Mouse (Mus musculus) midbrain, embryonic 14.5 days (tissue): ENCODE measurements at regions not wholly inside any gene's neighbourhood (a gene's known extent, or its start where the extent isn't known, plus 50 kb on each side); places are given as distances from the start of the nearest gene placed in this dataset.

ENCODE experiments used
- ATAC-seq: fragments of 200-750 bp; cut with Nextera tagmentation; 2 replicates; pipeline ENCODE4 v1.8.0; 2017; ENCODE audit warnings: moderate number of reproducible peaks, moderate library complexity; ENCODE audit not compliant: low FRiP score, low TSS enrichment
- DNase-seq: peaks from one replicate; pipeline ENCODE4 v3.0.0-alpha.2; 2015
- H3K27ac ChIP-seq: fragments of 300-500 bp; sonication (generic); replicated peaks from 2 replicates; pipeline ENCODE4 v1.5.1; 2014; ENCODE audit warnings: mild to moderate bottlenecking, low read depth, low read length, moderate library complexity
- H3K27me3 ChIP-seq: fragments of 300-500 bp; sonication (generic); 2 replicates; pipeline ENCODE4 v1.6.1; 2014; ENCODE audit warnings: low read length, control low read depth, mixed read lengths; ENCODE audit not compliant: control insufficient read depth, insufficient read depth
- H3K36me3 ChIP-seq: fragments of 300-500 bp; sonication (generic); 2 replicates; pipeline ENCODE4 v1.6.1; 2014; ENCODE audit warnings: low read length, control low read depth; ENCODE audit not compliant: control insufficient read depth, insufficient read depth
- H3K4me1 ChIP-seq: fragments of 300-500 bp; sonication (generic); 2 replicates; pipeline ENCODE4 v1.6.1; 2014; ENCODE audit warnings: mild to moderate bottlenecking, antibody characterized with exemption, low read length, control low read depth; ENCODE audit not compliant: control insufficient read depth, insufficient read depth
- H3K4me2 ChIP-seq: fragments of 300-500 bp; sonication (generic); 2 replicates; pipeline ENCODE4 v1.6.1; 2014; ENCODE audit warnings: mild to moderate bottlenecking, low read length, moderate library complexity
- H3K4me3 ChIP-seq: fragments of 300-500 bp; sonication (generic); replicated peaks from 2 replicates; pipeline ENCODE4 v1.5.1; 2014; ENCODE audit warnings: low read depth, low read length
- H3K9ac ChIP-seq: fragments of 300-500 bp; sonication (generic); replicated peaks from 2 replicates; pipeline ENCODE4 v1.6.1; 2014; ENCODE audit warnings: mild to moderate bottlenecking, low read length, moderate library complexity
- H3K9me3 ChIP-seq: fragments of 300-500 bp; sonication (generic); 2 replicates; pipeline ENCODE4 v1.6.1; 2016; ENCODE audit warnings: low read length, control low read depth, mixed read lengths; ENCODE audit not compliant: control insufficient read depth
- WGBS: fragments of 180-500 bp; shearing (Covaris S2); extraction: QIAGEN DNeasy Blood & Tissue Kit; methylation state at CpG from one replicate; pipeline ENCODE4 v1.1.7; 2014; 5-methylcytosine and 5-hydroxymethylcytosine counted together

DNA sequence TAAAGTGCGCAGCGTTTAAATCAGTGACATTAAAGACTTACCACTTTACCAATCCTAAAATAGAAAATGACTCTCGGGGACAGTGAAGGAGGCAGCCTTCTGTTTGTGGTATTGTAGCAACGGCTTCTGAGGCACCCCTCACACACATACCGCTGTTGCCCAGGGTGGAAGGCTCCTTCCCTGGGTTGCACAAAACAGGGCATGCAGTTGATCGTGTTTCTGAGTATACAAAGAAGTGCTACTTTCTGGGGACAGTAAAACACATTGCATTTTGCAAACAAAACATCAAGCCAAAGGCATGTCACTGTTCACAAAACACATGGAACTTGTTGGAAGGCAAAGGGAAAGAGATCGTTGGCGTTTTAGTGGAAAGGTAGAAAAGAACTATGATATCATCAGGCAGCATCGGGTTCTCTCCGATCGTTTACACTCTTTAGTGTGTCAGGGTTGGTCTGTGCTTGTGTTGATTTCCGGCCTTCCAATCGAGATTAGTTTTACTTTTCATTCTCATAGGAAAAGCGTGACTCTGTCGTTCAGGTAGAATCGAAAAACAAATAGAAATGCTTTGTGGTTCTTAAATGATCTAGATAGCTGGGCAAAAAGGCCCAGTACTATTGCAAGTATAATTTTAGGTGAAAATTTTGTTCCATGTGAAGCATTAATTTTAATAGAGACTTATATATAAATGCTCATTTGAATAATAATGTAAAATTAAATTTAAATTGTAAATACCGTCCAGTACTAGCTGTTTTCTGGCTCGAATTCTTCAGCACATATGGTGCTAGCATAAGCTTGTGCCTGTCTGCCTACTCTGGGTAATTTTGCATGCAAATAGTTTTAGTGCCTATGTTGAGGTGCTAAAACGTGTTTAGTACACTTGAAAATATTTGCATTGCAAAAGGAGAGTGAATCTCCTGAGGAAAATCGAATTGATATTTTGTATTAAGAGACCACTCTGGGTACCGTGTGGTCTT lies 123.1 kb upstream of the Mpdz start:
- Histone ChIP-seq H3K4me2 (no peak overlapping the region), H3K4me3 (no peak overlapping the region), H3K27me3 (no peaks in the 10 kb centered on the region), H3K4me1 (peaks cover 22% of the 10 kb centered on the region), H3K36me3 (no peaks in the 10 kb centered on the region), H3K9me3 (no peaks in the 10 kb centered on the region), H3K27ac (0 out of 2 replicates have a peak overlapping the region, but pooled peaks have one; percentile 2), H3K9ac (no peak overlapping the region)
- no peak for ATAC-seq
- 77% methylated on average over 21 of the region's 21 CpGs for WGBS
- DNase-seq = no peak

DNA sequence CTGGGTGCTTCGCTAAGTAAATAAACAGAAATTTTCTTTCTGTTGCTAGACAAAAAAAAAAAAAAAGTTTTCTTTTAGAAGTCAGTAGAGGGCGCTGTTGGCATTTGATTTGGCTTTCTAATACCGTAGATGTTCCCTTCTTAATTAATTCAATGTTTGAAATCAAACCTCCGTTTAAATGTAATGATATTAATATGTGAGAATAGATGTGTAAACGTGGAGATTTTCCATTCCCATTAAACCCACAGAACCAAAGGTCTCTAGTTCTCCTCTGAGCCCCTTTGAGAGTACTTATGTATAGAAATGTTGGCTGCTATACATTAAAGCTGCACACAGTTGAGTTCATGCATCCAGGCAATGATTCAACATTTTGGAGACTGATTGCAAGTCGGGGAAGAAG lies 121.8 kb upstream of the Mpdz start:
- peaks cover 22% of the 10 kb centered on the region for H3K4me1 ChIP-seq
- H3K27ac ChIP-seq = no peak overlapping the region
- no peak overlapping the region for H3K4me3 ChIP-seq
- ATAC-seq (no peak), DNase-seq (peak; percentile 79)
- no peaks in the 10 kb centered on the region for H3K36me3 ChIP-seq
- H3K4me2 ChIP-seq = peak overlapping the region; percentile 20
- no peak overlapping the region for H3K9ac ChIP-seq
- H3K9me3 ChIP-seq = no peaks in the 10 kb centered on the region
- no peaks in the 10 kb centered on the region for H3K27me3 ChIP-seq
- 6% methylated on average over 6 of the region's 6 CpGs for WGBS

DNA sequence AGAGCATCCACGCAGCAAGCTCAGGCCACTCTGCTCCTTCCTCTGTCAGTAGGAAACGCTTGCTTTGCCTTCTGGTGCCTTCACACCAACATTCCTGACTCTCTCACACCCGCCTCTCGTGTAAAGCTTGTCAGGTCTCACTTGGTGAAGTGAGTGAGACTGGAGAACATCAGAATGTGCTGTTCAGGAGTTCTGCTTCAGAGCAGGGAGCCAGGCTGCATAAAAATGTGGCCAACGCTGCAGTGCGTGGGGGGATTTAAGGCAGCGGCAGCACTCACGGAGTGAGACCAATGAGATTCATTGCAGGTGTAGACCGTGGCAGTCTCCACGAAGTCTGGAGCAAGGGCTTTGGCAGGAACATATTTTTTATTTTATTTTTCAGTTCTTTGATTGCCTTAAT lies 121.0 kb upstream of the Mpdz start:
- WGBS = 32% methylated on average over 10 of the region's 10 CpGs
- peaks cover 19% of the 10 kb centered on the region for H3K4me1 ChIP-seq
- H3K36me3 ChIP-seq = no peaks in the 10 kb centered on the region
- no peak for DNase-seq
- no peak overlapping the region for H3K27ac ChIP-seq
- no peak for ATAC-seq
- no peaks in the 10 kb centered on the region for H3K9me3 ChIP-seq
- no peak overlapping the region for H3K4me2 ChIP-seq
- H3K27me3 ChIP-seq = no peaks in the 10 kb centered on the region
- no peak overlapping the region for H3K9ac ChIP-seq
- no peak overlapping the region for H3K4me3 ChIP-seq

DNA sequence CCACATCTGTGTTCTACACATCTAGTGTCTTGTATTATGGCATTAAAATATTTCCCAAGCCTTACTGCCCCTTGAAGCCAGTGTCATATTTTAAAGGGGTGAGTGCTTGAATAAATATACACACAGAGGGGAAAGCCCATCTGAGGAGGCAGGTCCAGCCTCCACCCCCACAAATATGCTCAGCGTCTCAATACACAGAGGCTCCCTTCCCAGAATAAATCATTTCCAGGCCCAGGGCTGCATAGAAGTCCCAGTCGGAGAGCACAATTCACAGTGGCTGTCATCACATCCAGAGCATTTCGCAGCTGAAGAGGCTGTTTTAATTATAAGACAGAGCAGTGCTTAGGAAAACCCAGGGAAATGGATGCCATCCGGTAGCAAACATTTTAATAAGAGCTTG lies 118.8 kb upstream of the Mpdz start:
- Histone ChIP-seq H3K4me3 (no peak overlapping the region), H3K9me3 (no peaks in the 10 kb centered on the region), H3K4me1 (no peaks in the 10 kb centered on the region), H3K27ac (no peak overlapping the region), H3K36me3 (no peaks in the 10 kb centered on the region), H3K27me3 (no peaks in the 10 kb centered on the region), H3K9ac (no peak overlapping the region), H3K4me2 (no peak overlapping the region)
- DNase-seq (no peak), ATAC-seq (no peak)
- WGBS = 70% methylated on average over 4 of the region's 4 CpGs

DNA sequence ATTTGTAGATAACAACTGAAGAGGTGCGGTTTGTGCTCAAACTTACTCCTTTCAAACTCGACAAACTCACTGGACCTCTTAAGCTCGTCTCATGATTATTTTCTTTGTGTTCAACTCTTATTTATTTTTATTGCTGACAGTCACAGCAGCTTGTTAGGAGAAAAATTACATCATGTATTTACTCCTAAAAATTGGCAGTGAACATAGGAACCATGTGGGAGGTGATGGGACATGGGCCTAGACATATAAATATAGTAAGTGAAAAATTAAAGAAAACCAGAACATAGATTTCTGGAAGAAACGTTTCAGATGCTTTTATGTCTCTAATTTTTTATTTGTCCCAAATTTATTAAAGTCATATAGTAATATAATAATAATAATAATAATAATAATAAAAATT lies 108.2 kb upstream of the Mpdz start:
- ATAC-seq (no peak), DNase-seq (no peak)
- Histone ChIP-seq H3K27ac (no peak overlapping the region), H3K4me3 (no peak overlapping the region), H3K36me3 (no peaks in the 10 kb centered on the region), H3K4me2 (no peak overlapping the region), H3K27me3 (no peaks in the 10 kb centered on the region), H3K9me3 (no peaks in the 10 kb centered on the region), H3K4me1 (no peaks in the 10 kb centered on the region), H3K9ac (no peak overlapping the region)
- 86% methylated on average over 4 of the region's 4 CpGs for WGBS

DNA sequence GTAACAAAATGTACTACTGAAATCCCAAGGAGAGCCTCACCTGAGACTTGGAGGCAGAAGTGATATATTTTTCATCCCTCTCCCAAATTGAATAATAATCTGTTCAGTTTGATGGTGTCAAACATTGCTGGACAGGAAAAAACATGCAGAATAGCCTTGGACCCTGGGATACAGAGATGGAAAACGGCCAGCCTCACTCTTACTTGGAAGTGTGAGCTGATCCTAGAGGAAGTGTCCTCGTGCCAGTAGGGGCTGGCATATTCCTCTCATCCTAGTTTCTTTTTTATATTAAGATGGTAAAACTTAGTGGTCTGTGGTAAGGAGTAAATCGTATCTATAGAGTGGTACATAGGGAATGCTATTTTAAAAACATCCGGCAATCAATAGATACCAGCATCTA lies 107.6 kb upstream of the Mpdz start:
- no peak overlapping the region for H3K9ac ChIP-seq
- 90% methylated on average over 4 of the region's 4 CpGs for WGBS
- no peaks in the 10 kb centered on the region for H3K4me1 ChIP-seq
- DNase-seq (no peak), ATAC-seq (no peak)
- no peaks in the 10 kb centered on the region for H3K27me3 ChIP-seq
- no peak overlapping the region for H3K4me2 ChIP-seq
- H3K36me3 ChIP-seq = no peaks in the 10 kb centered on the region
- H3K4me3 ChIP-seq = no peak overlapping the region
- no peak overlapping the region for H3K27ac ChIP-seq
- no peaks in the 10 kb centered on the region for H3K9me3 ChIP-seq

DNA sequence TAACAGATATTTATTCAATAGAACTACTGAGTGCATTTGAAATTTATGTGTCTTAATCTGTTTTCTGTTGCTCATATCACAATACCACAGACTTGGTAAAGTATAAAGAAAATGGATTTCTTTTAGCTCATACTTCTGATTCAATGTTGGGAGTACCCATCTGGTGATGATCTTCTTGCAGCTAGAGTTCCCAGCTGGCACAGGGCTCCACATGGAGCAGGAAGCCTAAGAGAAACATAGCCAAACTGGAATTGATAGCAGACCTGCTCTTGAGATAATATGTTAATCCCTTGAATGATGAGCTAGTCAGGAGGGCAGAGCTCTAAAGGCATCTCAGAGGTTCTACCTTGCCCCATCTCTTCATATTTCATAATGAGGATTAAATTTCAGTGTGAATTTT lies 97.9 kb upstream of the Mpdz start:
- no peak for ATAC-seq
- no peak for DNase-seq
- no peak overlapping the region for H3K27ac ChIP-seq

DNA sequence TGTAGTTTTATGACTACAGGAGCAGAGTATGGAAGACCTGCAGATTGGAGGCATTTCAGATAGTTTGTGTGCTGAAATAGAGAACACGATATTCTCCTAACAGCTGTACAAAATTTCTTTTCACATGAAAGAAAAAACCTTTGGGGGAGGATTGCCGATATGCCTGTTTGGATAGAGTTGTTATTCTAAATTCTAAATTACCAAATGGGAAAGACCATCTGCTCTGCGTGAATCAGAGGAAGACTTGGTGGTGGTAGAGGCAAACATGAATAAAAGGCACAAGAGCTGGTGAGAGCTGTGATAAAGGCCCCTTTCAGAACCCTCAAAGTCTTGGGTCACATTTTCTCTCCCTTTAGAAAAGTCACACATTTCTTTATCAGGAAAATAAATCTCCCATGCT lies 96.9 kb upstream of the Mpdz start:
- H3K27ac ChIP-seq = no peak overlapping the region
- H3K4me3 ChIP-seq = no peak overlapping the region
- H3K27me3 ChIP-seq = no peaks in the 10 kb centered on the region
- H3K9me3 ChIP-seq = no peaks in the 10 kb centered on the region
- H3K4me2 ChIP-seq = no peak overlapping the region
- no peaks in the 10 kb centered on the region for H3K36me3 ChIP-seq
- 77% methylated on average over 3 of the region's 3 CpGs for WGBS
- no peaks in the 10 kb centered on the region for H3K4me1 ChIP-seq
- ATAC-seq (no peak), DNase-seq (no peak)
- no peak overlapping the region for H3K9ac ChIP-seq

More for the DNA sequence above, 97.9 kb upstream of the Mpdz start:
- Histone ChIP-seq H3K4me2 (no peak overlapping the region), H3K4me1 (no peaks in the 10 kb centered on the region), H3K9me3 (no peaks in the 10 kb centered on the region), H3K27me3 (no peaks in the 10 kb centered on the region), H3K9ac (no peak overlapping the region), H3K4me3 (no peak overlapping the region), H3K36me3 (no peaks in the 10 kb centered on the region)

DNA sequence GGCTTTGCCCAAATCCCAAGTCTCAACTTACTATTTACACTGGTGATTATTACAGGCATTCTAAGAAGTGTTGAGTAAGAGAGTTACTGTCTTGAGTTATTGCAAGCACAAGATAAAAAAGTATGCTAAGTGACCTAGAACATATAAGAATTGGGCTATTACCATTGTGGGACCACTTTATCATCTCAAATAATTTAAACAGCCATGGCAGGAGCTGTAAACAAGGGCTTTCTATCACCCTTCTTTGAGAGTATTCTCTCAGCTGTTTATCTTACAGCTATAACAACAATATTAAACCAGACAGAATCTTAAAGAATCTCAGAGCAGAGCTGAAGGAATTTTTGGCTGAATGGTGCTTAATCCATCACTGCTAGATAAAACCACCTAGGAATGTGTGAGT lies 94.2 kb upstream of the Mpdz start:
- Histone ChIP-seq H3K27me3 (no peaks in the 10 kb centered on the region), H3K27ac (no peak overlapping the region), H3K4me2 (no peak overlapping the region), H3K4me1 (no peaks in the 10 kb centered on the region), H3K36me3 (no peaks in the 10 kb centered on the region), H3K9me3 (no peaks in the 10 kb centered on the region), H3K4me3 (no peak overlapping the region), H3K9ac (no peak overlapping the region)
- DNase-seq (no peak), ATAC-seq (no peak)
